Mouse (Mus musculus): ENCODE data around the gene 6030445D17Rik.

- TF ChIP-seq CTCF (IDR thresholded peaks at IDR 0.05; ENCODE audit: extremely low read depth, insufficient read depth, insufficient read length, insufficient replicate concordance) (no peak), POLR2A (IDR thresholded peaks at IDR 0.05; ENCODE audit: low read depth, low read length) (no peak)
Observed at GRCm38 (mm10) chr4:136469941-136470346, 7.9 kb downstream of the 6030445D17Rik start.
